Mouse (Mus musculus) liver, postnatal 0 days (tissue): ENCODE measurements at regions not wholly inside any gene's neighbourhood (a gene's known extent, or its start where the extent isn't known, plus 50 kb on each side); places are given as distances from the start of the nearest gene placed in this dataset.

Source experiments
- CTCF ChIP-seq: sonication (generic); IDR thresholded peaks from 2 replicates; pipeline ENCODE4 v1.5.1; 2016; ENCODE audit warnings: antibody characterized with exemption, low read depth
- EP300 ChIP-seq: IDR thresholded peaks from 2 replicates; pipeline ENCODE4 v1.6.1; 2016; ENCODE audit warnings: antibody characterized with exemption, low read depth, mild to moderate bottlenecking

GRCm38 (mm10) chr3:144305456-144305855 lies 100.4 kb upstream of the Lmo4 start:
- TF ChIP-seq CTCF (no peak), EP300 (no peak)
